Mouse (Mus musculus) lung, embryonic 14.5 days (tissue): ENCODE data around the gene Mrpl2. TPM values are rescaled to one million over a fixed set of nuclear protein-coding genes. Genes with fewer than 3 reads are reported as not detected.

Experiments
- ATAC-seq: fragments of 200-750 bp; cut with Nextera tagmentation; 2 replicates; pipeline ENCODE4 v1.8.0; 2017; ENCODE audit warnings: mild to moderate bottlenecking, moderate TSS enrichment, moderate library complexity; ENCODE audit not compliant: insufficient read depth
- DNase-seq: peaks from one replicate; pipeline ENCODE4 v3.0.0-alpha.2; 2015
- H3K27ac ChIP-seq: fragments of 300-500 bp; sonication (generic); 2 replicates; pipeline ENCODE4 v1.5.1; 2014; ENCODE audit warnings: low read depth, mild to moderate bottlenecking, moderate library complexity
- H3K27me3 ChIP-seq: fragments of 300-500 bp; sonication (generic); 2 replicates; pipeline ENCODE4 v1.6.1; 2014; ENCODE audit warnings: low read length, control low read depth; ENCODE audit not compliant: insufficient read depth
- H3K36me3 ChIP-seq: fragments of 300-500 bp; sonication (generic); 2 replicates; pipeline ENCODE4 v1.6.1; 2014; ENCODE audit warnings: control low read depth; ENCODE audit not compliant: insufficient read depth
- H3K4me1 ChIP-seq: fragments of 300-500 bp; sonication (generic); 2 replicates; pipeline ENCODE4 v1.6.1; 2014; ENCODE audit warnings: antibody characterized with exemption, control low read depth; ENCODE audit not compliant: insufficient read depth
- H3K4me2 ChIP-seq: fragments of 300-500 bp; sonication (generic); 2 replicates; pipeline ENCODE4 v1.6.1; 2014; ENCODE audit warnings: mild to moderate bottlenecking
- H3K4me3 ChIP-seq: fragments of 300-500 bp; sonication (generic); 2 replicates; pipeline ENCODE4 v1.5.1; 2014; ENCODE audit warnings: low read depth, low read length
- H3K9ac ChIP-seq: fragments of 300-500 bp; sonication (generic); 2 replicates; pipeline ENCODE4 v1.6.1; 2014
- H3K9me3 ChIP-seq: fragments of 300-500 bp; sonication (generic); 2 replicates; pipeline ENCODE4 v1.6.1; 2016; ENCODE audit warnings: low read depth, low read length, control low read depth
- CTCF ChIP-seq: IDR thresholded peaks from 2 replicates; pipeline ENCODE4 v1.5.1; 2016; ENCODE audit warnings: antibody characterized with exemption, low read depth
- WGBS: fragments of 180-500 bp; shearing (Covaris S2); extraction: QIAGEN DNeasy Blood & Tissue Kit; methylation state at CpG from one replicate; pipeline ENCODE4 v1.1.7; 2014; 5-methylcytosine and 5-hydroxymethylcytosine counted together
- polyA plus RNA-seq: library from polyadenylated mRNA; unstranded; fragments of >200 nt; fragmentation: Nextera tagmentation; extraction: Ambion mirVana; gene quantifications from 2 replicates; pipeline ENCODE4 v1.2.1, GENCODE M21; 2014

The Mrpl2 gene
- polyA plus RNA-seq, 1 experiment from 2014 or later, result 113 TPM

- Histone ChIP-seq H3K36me3 (peaks cover 41% of the 10 kb centered on the region), H3K27me3 (no peaks in the 10 kb centered on the region), H3K9ac (peak overlapping the region; percentile 89), H3K4me2 (peak overlapping the region; percentile 88), H3K4me1 (peaks cover 12% of the 10 kb centered on the region), H3K27ac (peak overlapping the region; percentile 98), H3K9me3 (no peaks in the 10 kb centered on the region), H3K4me3 (peak overlapping the region; percentile 75)
- 25% methylated on average over 15 of the region's 15 CpGs for WGBS
- no peak for DNase-seq
- TF ChIP-seq CTCF, result no peak
- no peak for ATAC-seq
Observed at GRCm38 (mm10) chr17:46649811-46650210, 3.8 kb downstream of the Mrpl2 start.

- H3K36me3 ChIP-seq, result peaks cover 46% of the 10 kb centered on the region
Observed at GRCm38 (mm10) chr17:46650232-46651031, 4.4 kb downstream of the Mrpl2 start, which contains the start of gene Cul7. TSS of gene Cul7 (plus strand) at chr17:46650337.

GRCm38 (mm10) chr17:46651292-46651691 is 5.3 kb downstream of the Mrpl2 start:
- no peak for TF ChIP-seq CTCF
- H3K4me2 ChIP-seq, result peak overlapping the region; percentile 88
- peaks cover 55% of the 10 kb centered on the region for H3K36me3 ChIP-seq
- peak overlapping the region; percentile 89 for H3K9ac ChIP-seq
- WGBS, result 65% methylated on average over 17 of the region's 17 CpGs
- H3K4me1 ChIP-seq, result peaks cover 12% of the 10 kb centered on the region
- no peak for ATAC-seq
- H3K9me3 ChIP-seq, result no peaks in the 10 kb centered on the region
- H3K4me3 ChIP-seq, result peak overlapping the region; percentile 75
- no peak for DNase-seq
- H3K27ac ChIP-seq, result peak overlapping the region; percentile 98
- H3K27me3 ChIP-seq, result no peaks in the 10 kb centered on the region

More at GRCm38 (mm10) chr17:46650232-46651031, 4.4 kb downstream of the Mrpl2 start, which contains the start of gene Cul7:
- Histone ChIP-seq H3K4me2 (peak within 1 kb of the TSS; percentile 88), H3K27me3 (no peaks in the 10 kb centered on the region), H3K4me3 (peak within 1 kb of the TSS; percentile 75), H3K4me1 (peaks cover 12% of the 10 kb centered on the region), H3K9me3 (no peaks in the 10 kb centered on the region), H3K9ac (peak within 1 kb of the TSS; percentile 89), H3K27ac (peak within 1 kb of the TSS; percentile 98)
- under 1% methylated on average over 56 of the region's 58 CpGs for WGBS
- DNase-seq, result peak; percentile 97
- peak; percentile 95 for ATAC-seq
- no peak for TF ChIP-seq CTCF

GRCm38 (mm10) chr17:46651755-46652547 is 5.9 kb downstream of the Mrpl2 start:
- no peak for TF ChIP-seq CTCF
- peak overlapping the region; percentile 89 for H3K9ac ChIP-seq
- DNase-seq, result no peak
- H3K4me3 ChIP-seq, result peak overlapping the region; percentile 75
- H3K27me3 ChIP-seq, result no peaks in the 10 kb centered on the region
- no peak overlapping the region; the same call in 1 of the 2 replicates for H3K27ac ChIP-seq
- no peaks in the 10 kb centered on the region for H3K9me3 ChIP-seq
- peaks cover 61% of the 10 kb centered on the region for H3K36me3 ChIP-seq
- WGBS, result 60% methylated on average over 20 of the region's 20 CpGs
- H3K4me2 ChIP-seq, result peak overlapping the region; percentile 88
- no peak for ATAC-seq
- peaks cover 8% of the 10 kb centered on the region for H3K4me1 ChIP-seq

GRCm38 (mm10) chr17:46656054-46656453 is 10.0 kb downstream of the Mrpl2 start:
- Histone ChIP-seq H3K4me1 (peaks cover 7% of the 10 kb centered on the region), H3K27me3 (no peaks in the 10 kb centered on the region), H3K27ac (no peak overlapping the region), H3K4me2 (no peak overlapping the region), H3K36me3 (peaks cover 87% of the 10 kb centered on the region), H3K4me3 (no peak overlapping the region), H3K9me3 (no peaks in the 10 kb centered on the region), H3K9ac (no peak overlapping the region)
- DNase-seq, result no peak
- TF ChIP-seq CTCF, result no peak
- 60% methylated on average over 6 of the region's 6 CpGs for WGBS
- ATAC-seq, result no peak

GRCm38 (mm10) chr17:46661351-46661750 is 15.3 kb downstream of the Mrpl2 start:
- Histone ChIP-seq H3K9me3 (no peaks in the 10 kb centered on the region), H3K9ac (no peak overlapping the region), H3K27ac (no peak overlapping the region), H3K36me3 (peaks cover 93% of the 10 kb centered on the region), H3K27me3 (no peaks in the 10 kb centered on the region), H3K4me3 (no peak overlapping the region), H3K4me2 (no peak overlapping the region), H3K4me1 (no peaks in the 10 kb centered on the region)
- DNase-seq (no peak), ATAC-seq (no peak)
- WGBS, result 91% methylated on average over 9 of the region's 9 CpGs
- no peak for TF ChIP-seq CTCF

- no peak for DNase-seq
Observed at GRCm38 (mm10) chr17:46661981-46662380, 16.0 kb downstream of the Mrpl2 start.

More at GRCm38 (mm10) chr17:46661981-46662380, 16.0 kb downstream of the Mrpl2 start:
- Histone ChIP-seq H3K36me3 (peaks cover 93% of the 10 kb centered on the region), H3K9me3 (no peaks in the 10 kb centered on the region), H3K4me2 (no peak overlapping the region), H3K27ac (no peak overlapping the region), H3K9ac (no peak overlapping the region), H3K4me1 (no peaks in the 10 kb centered on the region), H3K27me3 (no peaks in the 10 kb centered on the region), H3K4me3 (no peak overlapping the region)
- ATAC-seq, result no peak
- no peak for TF ChIP-seq CTCF
- WGBS, result 90% methylated on average over 12 of the region's 12 CpGs
